Mouse (Mus musculus): ENCODE data around the gene Olfr572. TPM values are rescaled to one million over a fixed set of nuclear protein-coding genes. Genes with fewer than 3 reads are reported as not detected.

The Olfr572 gene
- total RNA-seq (2022): not detected

GRCm38 (mm10) chr7:102924109-102924508, at the start of gene Olfr572:
Olfr572 (plus strand) TSS chr7:102924409.
- no peak for DNase-seq (ENCODE audit: low spot score in 2 of 2)

- no peak for DNase-seq (ENCODE audit: low spot score in 2 of 2)
Measured at GRCm38 (mm10) chr7:102876822-102877221, 47.4 kb upstream of the Olfr572 start, which contains the start of gene Olfr568. Olfr568 (plus strand) TSS chr7:102877122.

GRCm38 (mm10) chr7:102890782-102891181, 33.4 kb upstream of the Olfr572 start, which contains the start of gene Olfr569:
Olfr569 (minus strand) TSS chr7:102890882.
- DNase-seq (ENCODE audit: low spot score in 2 of 2): no peak

GRCm38 (mm10) chr7:102915261-102915660, 8.9 kb upstream of the Olfr572 start:
- DNase-seq (ENCODE audit: low spot score in 2 of 2): no peak

- no peak for DNase-seq (ENCODE audit: low spot score in 2 of 2)
Measured at GRCm38 (mm10) chr7:102916405-102916804, 7.8 kb upstream of the Olfr572 start.

- no peak for DNase-seq (ENCODE audit: low spot score in 2 of 2)
Measured at GRCm38 (mm10) chr7:102917032-102917875, 7.0 kb upstream of the Olfr572 start, which contains the start of gene Olfr571. Olfr571 (minus strand) TSS chr7:102917536.

- DNase-seq (ENCODE audit: low spot score in 2 of 2): no peak
Measured at GRCm38 (mm10) chr7:102919632-102920031, 4.6 kb upstream of the Olfr572 start.

GRCm38 (mm10) chr7:102927105-102927504, 2.9 kb downstream of the Olfr572 start:
- no peak for DNase-seq (ENCODE audit: low spot score in 2 of 2)

GRCm38 (mm10) chr7:102942475-102942874, 18.3 kb downstream of the Olfr572 start, which contains the start of gene Olfr573-ps1:
Olfr573-ps1 (minus strand) TSS chr7:102942575.
- DNase-seq (ENCODE audit: low spot score in 2 of 2): no peak

GRCm38 (mm10) chr7:102943417-102943816, 19.2 kb downstream of the Olfr572 start:
- DNase-seq (ENCODE audit: low spot score in 2 of 2): no peak

GRCm38 (mm10) chr7:102948167-102948566, 24.0 kb downstream of the Olfr572 start, which contains the start of gene Olfr574:
Olfr574 (plus strand) TSS chr7:102948467.
- DNase-seq (ENCODE audit: low spot score in 2 of 2): no peak

- no peak for DNase-seq (ENCODE audit: low spot score in 2 of 2)
Measured at GRCm38 (mm10) chr7:102950732-102951131, 26.5 kb downstream of the Olfr572 start.

- DNase-seq (ENCODE audit: low spot score in 2 of 2): no peak
Measured at GRCm38 (mm10) chr7:102958137-102958536, 33.9 kb downstream of the Olfr572 start.

- DNase-seq (ENCODE audit: low spot score in 2 of 2): no peak
Measured at GRCm38 (mm10) chr7:102958593-102958992, 34.4 kb downstream of the Olfr572 start, which contains the start of gene Olfr575. Olfr575 (minus strand) TSS chr7:102958775.

GRCm38 (mm10) chr7:102962360-102962759, 38.2 kb downstream of the Olfr572 start, which contains the start of gene Olfr576:
Olfr576 (plus strand) TSS chr7:102962660.
- no peak for DNase-seq (ENCODE audit: low spot score in 2 of 2)

GRCm38 (mm10) chr7:102974399-102974798, 50.2 kb downstream of the Olfr572 start:
- DNase-seq (ENCODE audit: low spot score in 2 of 2): no peak

- DNase-seq (ENCODE audit: low spot score in 2 of 2): no peak
Measured at GRCm38 (mm10) chr7:102975843-102976242, 51.6 kb downstream of the Olfr572 start, which contains the start of gene Olfr577. Olfr577 (minus strand) TSS chr7:102975943.

Other genes with a start within 250 kb of the Olfr572 start
- 1 to 10 TPM; 3.8 to 5.3 (median 4.6) TPM for gene Trim68, start 237.1 kb upstream of the Olfr572 start, total RNA-seq (2022)
- not detected for gene Olfr557, start 228.5 kb upstream of the Olfr572 start, total RNA-seq (2022)
- 1 to 10 TPM in 2 of 4 experiments, under 1 TPM in 2; 0.75 to 1.1 (median 0.98) TPM for gene Olfr558, start 222.2 kb upstream of the Olfr572 start, total RNA-seq (2022)
- gene Olfr33, start 205.3 kb upstream of the Olfr572 start, total RNA-seq (2022): not detected
- not detected for gene Olfr559, start 196.9 kb upstream of the Olfr572 start, total RNA-seq (2022)
- not detected for gene Olfr560, start 165.0 kb upstream of the Olfr572 start, total RNA-seq (2022)
- gene Olfr78, start 164.9 kb upstream of the Olfr572 start, total RNA-seq (2022): under 1 TPM in 3 of 4 experiments, not detected in 1; 0.29 to 0.34 (median 0.32) TPM
- gene Olfr561, start 153.2 kb upstream of the Olfr572 start, total RNA-seq (2022): not detected
- gene Olfr564, start 120.9 kb upstream of the Olfr572 start, total RNA-seq (2022): not detected
- not detected for gene Olfr566, start 65.6 kb upstream of the Olfr572 start, total RNA-seq (2022)
- not detected for gene Olfr568, start 47.3 kb upstream of the Olfr572 start, total RNA-seq (2022)
- gene Olfr569, start 33.5 kb upstream of the Olfr572 start, total RNA-seq (2022): not detected
- not detected for gene Olfr570, start 29.8 kb upstream of the Olfr572 start, total RNA-seq (2022)
- gene Olfr571, start 6.9 kb upstream of the Olfr572 start, total RNA-seq (2022): not detected
- gene Olfr573-ps1, start 18.2 kb downstream of the Olfr572 start, total RNA-seq (2022): not detected
- gene Olfr574, start 24.1 kb downstream of the Olfr572 start, total RNA-seq (2022): not detected
- not detected for gene Olfr575, start 34.4 kb downstream of the Olfr572 start, total RNA-seq (2022)
- not detected for gene Olfr576, start 38.3 kb downstream of the Olfr572 start, total RNA-seq (2022)
- gene Olfr577, start 51.5 kb downstream of the Olfr572 start, total RNA-seq (2022): not detected
- not detected for gene Olfr578, start 64.9 kb downstream of the Olfr572 start, total RNA-seq (2022)
- gene Olfr582, start 113.6 kb downstream of the Olfr572 start, total RNA-seq (2022): not detected
- gene Olfr583, start 126.9 kb downstream of the Olfr572 start, total RNA-seq (2022): not detected
- gene Olfr584, start 157.5 kb downstream of the Olfr572 start, total RNA-seq (2022): not detected
- gene Olfr585, start 173.3 kb downstream of the Olfr572 start, total RNA-seq (2022): not detected
- gene Olfr586, start 201.2 kb downstream of the Olfr572 start, total RNA-seq (2022): not detected
- not detected for gene Olfr588-ps1, start 216.5 kb downstream of the Olfr572 start, total RNA-seq (2022)
- not detected for gene Olfr589, start 231.9 kb downstream of the Olfr572 start, total RNA-seq (2022)